Mouse (Mus musculus) right cerebral cortex, adult 18-20 months (tissue): ENCODE measurements at regions not wholly inside any gene's neighbourhood (a gene's known extent, or its start where the extent isn't known, plus 50 kb on each side); places are given as distances from the start of the nearest gene placed in this dataset.

Experiments used
- DNase-seq: peaks from one replicate; pipeline ENCODE4 v3.0.0; 2022; ENCODE audit warnings: mixed read lengths

DNA sequence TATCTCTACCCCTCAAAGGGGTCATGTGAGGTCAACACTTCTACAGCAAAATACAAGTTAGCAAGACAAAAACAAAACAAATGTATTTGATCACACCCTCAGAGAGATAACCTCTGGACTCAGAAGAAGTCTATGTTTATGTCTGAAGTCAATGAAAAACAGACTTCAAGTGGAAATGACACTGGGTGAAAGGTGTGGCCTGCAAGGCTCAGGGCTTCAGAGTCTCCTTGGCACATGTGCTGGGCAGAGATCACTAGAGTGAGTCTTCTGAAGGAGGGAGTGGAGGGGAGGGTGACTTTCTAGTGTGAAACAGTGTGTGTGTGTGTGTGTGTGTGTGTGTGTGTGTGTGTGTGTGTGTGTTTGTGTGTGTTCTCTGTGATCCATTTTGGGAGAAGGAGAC, 68.2 kb downstream of the Il12a start:
- no peak for DNase-seq

DNA sequence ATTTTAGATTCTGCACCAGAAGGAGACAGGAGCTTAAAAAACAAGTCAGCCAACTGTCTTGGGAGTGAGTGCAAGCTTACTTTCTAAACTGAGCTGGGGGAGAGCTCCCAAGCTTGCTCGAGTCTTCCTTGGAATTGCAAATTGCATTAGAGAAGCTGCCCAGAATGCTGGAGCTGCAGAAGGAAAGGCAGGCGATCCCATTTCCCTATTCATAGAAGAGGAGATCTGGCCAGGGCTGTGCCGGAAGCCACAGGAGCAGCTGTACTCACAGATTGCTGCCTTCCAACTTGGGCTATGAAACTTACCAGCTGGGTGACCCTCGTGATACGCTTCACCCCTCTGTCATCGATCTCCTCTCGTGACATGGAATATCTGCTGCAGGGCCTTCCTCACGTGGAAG, 68.9 kb downstream of the Il12a start:
- peak; percentile 53 for DNase-seq

GRCm38 (mm10) chr3:68760806-68761205, 70.4 kb downstream of the Il12a start:
- peak; percentile 46 for DNase-seq

DNA sequence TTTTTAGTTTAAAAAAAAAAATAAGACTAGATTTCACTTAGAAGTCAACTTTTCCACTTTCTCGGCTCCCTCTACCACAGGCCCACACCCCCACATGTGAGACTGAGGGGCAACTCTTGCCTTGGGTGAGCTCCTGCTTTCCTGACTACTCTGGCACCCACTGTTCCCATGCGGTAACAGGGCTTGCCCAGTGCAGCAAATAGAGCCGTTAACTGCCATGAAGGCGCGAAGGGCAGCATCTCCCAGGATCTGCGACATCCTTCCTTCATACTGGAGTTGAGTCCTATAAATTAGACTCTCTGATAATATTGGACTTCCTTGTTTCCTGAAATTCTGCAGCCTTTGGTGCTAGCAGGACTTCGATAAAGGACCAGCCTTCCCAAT, 70.8 kb downstream of the Il12a start:
- DNase-seq = no peak

DNA sequence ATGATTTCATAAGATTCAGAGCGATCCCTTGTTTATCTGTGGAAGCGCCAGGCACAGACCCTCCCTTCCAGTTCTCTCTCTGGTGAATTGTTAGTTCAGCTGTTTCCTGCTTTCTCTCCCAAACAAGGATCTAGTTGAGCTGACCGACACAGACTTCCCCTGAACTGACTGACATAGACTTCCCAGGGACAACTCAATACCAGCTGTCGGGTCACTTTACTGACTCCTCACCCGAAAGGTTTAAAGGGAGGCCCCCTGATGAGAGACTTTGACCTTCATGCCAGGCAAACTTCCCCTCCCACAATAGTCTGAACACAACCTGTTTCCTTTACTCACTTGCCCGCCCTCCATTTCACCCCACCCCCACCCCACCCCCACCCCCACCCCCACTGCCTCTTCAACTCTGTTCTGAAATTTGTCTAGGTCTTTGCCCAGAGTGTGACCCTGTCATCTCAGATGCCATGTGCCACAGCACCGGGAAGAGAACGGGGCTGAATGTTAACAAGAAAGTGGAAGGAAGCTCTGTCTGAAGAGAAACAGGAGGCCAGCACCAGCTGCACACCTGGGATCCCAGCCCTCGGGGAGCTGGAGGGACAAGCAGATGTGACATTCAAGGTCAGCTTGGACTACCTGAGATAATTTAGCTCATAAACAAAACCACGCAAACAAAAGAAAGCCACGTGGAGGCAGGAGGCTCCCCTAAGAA, 71.3 kb downstream of the Il12a start:
- DNase-seq = no peak

- DNase-seq = no peak
Observed at GRCm38 (mm10) chr3:68762988-68763387, 72.5 kb downstream of the Il12a start.

GRCm38 (mm10) chr3:68764336-68764735, 73.9 kb downstream of the Il12a start:
- no peak for DNase-seq

DNA sequence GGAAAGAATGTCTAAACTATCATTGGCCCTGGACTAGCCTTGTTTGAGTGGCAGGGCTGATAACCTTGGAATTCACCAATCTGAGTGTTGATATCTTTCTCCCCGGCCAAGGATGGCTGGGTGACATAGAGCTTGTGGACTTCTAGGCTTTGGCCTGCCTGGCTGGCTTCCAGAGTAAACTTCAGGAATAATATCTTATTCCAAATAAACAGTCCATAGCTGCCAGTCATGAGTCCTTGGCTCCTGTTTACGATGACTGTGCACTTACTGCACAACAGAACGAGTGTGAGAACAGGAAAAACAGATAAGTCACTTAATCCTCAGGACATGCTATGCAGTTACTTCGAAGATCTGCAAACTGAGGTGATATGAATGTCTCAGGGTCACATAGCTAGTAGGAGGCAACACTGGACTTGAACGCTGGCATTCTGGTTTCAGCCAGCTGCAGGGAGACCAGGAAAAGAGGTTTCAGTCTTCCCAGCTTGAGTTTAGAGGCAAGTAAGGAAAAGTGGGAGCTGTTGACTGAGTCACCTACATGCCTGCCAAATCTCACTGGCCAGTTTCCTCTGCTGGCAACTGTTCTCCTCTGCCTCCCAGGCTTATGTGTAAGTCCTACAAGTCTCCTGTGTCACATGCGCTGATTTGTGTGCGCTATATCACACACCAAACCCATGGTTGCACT, 74.6 kb downstream of the Il12a start:
- peak; percentile 75 for DNase-seq

DNA sequence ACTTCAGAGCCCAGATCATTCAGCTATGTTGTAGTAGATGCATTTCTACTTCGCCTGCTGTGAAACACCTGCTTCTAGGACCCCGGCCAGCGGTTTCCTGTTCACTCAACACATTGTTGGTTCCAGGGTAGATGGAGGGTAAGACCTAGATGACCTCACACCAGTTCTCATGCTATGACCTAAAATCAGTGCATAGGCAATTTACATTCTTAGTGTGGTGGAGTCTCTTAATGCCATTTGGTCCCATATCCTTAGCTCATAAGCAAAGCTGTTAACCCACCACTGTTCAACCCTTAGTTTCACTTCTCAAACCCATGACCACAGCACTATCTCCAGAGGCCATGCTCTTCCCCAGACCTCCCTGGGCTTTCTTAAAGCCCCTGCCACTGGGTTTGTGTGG, 81.1 kb downstream of the Il12a start:
- DNase-seq = no peak

DNA sequence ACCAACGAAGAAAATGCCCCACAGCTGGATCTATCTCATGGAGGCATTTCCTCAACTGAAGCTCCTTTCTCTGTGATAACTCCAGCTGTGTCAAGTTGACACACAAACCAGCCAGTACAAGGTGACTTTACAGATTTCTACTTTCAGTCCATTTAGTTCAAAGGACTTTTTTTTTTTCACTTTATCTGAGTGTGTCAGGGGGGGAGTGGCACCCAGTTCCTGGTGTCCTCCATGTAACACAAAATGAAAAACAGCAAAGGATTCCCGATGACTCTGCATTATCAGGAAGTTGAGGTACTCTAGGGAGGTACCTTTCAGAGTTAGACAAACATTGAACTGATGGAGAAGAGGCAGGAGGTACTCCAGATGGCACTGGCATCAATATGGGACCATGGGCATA, 87.4 kb downstream of the Il12a start:
- no peak for DNase-seq

DNA sequence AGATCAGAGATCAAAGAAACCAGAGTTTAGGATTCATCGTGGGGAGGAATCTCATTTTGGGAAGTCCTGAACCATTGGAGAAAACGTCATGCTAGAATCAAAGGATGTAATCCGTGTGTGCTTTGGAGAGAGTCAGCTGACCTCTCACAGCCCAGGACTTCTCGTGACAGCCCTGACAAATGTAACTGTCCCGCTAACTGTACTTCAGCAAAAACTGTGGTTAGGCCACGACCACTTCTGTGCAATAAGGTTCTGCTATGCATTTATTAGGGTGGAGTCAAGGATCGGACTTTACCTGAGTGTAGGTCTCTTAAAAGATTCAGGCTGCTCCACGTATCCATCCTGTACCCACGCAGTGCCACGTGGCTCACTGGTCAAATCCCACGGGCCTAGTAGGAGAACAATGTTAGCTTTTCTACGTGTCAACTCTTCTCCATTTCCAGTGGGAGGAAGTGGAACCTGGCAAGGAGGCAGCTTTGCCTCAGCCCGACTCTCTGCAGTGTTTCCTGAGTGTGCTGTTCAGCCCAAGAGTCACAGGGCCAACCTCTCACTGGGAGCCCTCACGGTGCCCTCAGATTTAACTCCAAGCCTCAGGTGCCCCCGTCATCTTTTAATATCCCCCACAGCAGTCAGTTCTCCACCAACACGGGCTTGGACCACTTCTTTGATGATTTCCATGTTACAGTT, 88.1 kb downstream of the Il12a start:
- no peak for DNase-seq

GRCm38 (mm10) chr3:68780843-68781242, 88.5 kb upstream of the 1110032F04Rik start:
- DNase-seq = peak; percentile 25

DNA sequence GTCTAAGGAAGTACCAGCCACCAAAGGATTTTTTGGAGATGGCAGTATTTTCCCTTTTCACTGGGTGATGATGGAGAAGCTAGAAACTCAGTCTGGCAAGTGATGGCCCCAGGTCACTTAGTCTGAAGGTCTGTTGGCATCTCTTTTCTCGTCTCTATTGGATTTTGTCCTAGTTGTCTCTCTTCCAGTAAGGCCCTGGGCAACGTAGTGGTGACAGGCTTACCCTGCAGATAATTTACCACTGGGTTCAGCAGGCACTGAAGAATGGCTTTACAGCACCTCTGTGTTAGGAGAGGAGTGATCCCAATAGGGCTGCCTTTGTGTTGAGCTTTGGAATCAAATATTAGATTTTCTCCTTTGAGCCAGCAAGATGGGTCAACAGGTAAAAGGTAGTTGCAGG, 87.9 kb upstream of the 1110032F04Rik start:
- no peak for DNase-seq

GRCm38 (mm10) chr3:68782363-68782762, 87.0 kb upstream of the 1110032F04Rik start:
- no peak for DNase-seq

DNA sequence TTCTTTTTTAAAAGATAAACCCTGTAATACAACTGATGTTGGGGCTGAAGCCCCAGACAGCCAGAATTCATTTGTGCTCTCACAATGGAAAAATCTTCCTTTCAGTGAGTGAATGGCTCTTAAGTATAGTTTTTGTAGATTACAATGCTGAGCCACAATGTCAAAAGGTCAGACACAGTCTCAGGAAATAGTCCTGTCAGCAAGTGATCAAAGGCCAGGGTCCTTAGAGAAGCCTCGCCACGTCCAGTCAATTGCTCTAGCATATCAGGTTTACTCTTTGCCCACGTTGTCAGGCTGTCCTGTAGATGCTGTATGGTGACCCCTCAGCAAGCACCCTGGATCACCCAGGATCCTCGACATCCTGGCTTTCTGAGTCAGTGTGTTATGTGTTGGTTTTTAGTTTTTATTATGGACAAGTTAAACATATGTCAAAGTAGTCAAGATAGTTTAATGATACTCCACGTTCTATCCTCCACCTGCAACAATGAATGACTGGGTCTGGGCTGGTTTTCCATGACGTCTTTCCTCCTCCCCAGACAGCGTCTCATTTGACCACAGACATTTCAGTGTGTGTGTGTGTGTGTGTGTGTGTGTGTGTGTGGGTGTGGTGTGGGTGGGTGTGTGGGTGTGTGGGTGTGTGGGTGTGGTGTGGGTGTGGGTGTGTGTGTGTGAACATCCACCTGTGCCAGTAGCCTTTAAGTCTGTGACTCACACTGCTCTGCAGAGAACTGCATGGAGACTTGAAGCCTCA, 85.5 kb upstream of the 1110032F04Rik start:
- no peak for DNase-seq

- DNase-seq = no peak
Observed at GRCm38 (mm10) chr3:68786771-68787170, 82.6 kb upstream of the 1110032F04Rik start.

GRCm38 (mm10) chr3:68787385-68788175, 81.8 kb upstream of the 1110032F04Rik start:
- no peak for DNase-seq

GRCm38 (mm10) chr3:68789491-68789890, 79.9 kb upstream of the 1110032F04Rik start:
- no peak for DNase-seq

GRCm38 (mm10) chr3:68790466-68790865, 78.9 kb upstream of the 1110032F04Rik start:
- no peak for DNase-seq

GRCm38 (mm10) chr3:68792883-68793282, 76.5 kb upstream of the 1110032F04Rik start:
- no peak for DNase-seq

DNA sequence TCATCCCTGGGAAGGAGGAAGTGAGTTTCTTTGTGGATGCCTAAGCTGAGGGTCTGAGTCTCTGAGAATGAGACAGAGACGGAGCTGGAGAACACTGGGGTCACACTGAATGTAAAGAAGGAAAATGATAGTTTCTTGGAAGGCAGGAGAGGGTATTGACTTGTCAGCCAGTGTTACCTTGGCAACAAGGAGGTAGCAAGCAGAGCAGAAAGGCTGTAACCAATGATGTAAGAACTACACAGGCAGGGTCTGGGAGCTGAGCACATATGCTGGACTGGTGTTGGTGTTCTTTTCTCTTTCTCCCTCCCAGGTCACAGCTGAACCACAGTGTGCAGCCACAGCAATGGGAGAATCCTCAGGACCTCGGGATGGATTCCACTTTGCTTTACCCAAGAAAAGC, 75.5 kb upstream of the 1110032F04Rik start:
- no peak for DNase-seq

GRCm38 (mm10) chr3:68794380-68795014, 74.9 kb upstream of the 1110032F04Rik start:
- no peak for DNase-seq
